Comparison of ENCODE assay signal across 8 mouse cellular contexts in the genomic region with DNA sequence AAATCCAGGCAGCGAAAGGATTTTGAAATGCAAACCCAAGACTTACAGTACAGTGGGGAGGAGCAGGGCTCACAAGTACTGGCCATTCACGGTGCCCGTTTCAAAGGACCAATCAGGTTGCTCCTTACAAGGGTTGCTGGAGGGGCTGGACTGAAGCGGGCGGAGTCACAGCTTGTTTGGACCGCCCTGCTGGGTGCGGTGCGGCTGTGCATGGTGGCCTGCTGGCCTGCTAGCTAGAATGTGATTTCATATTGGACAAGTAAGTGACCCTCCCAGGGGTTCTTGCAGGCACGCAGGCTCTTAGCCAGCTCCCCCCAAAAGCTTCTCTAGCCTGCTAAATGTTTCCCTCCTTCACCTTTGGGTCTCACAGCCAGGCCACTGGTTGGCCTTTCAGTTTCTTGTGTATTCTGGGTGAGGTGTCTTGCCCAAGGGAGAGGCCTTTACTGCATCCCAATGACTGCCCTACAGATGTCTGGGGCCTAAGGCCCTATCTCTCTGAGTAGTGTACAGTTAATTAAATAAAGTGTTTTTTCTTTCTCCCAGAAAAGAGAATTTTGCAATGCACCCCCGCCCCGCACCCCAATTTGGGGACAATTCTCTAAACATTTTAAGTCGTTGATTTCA. TPM values are rescaled to one million over a fixed set of nuclear protein-coding genes. Genes with fewer than 3 reads are reported as not detected.
A peak's percentile ranks its signal among the peaks of the same experiment; 100 is the strongest.
DNase-seq lines count a peak whose midpoint lies in the region; ATAC-seq lines count a peak whose summit lies in the region.

A gene (plus strand): TSS at position 175 of the 624 bp plus-strand sequence.

- peaks cover 27% of the 10 kb centered on the region for H3K4me1 ChIP-seq in megakaryocyte, embryonic 14.5 days

- H3K9me3 ChIP-seq in megakaryocyte, embryonic 14.5 days: no peaks in the 10 kb centered on the region

- peak within 1 kb of the TSS; percentile 89 for H3K4me3 ChIP-seq in megakaryocyte, embryonic 14.5 days (replicated peaks)

- ATAC-seq in inflammation-experienced regulatory T-cells, adult 6 months: peak; percentile 100

- DNase-seq in adrenal gland, adult 8-10 months: peak; percentile 98
- peak; percentile 89 for DNase-seq in embryo, embryonic 11.5 days (ENCODE audit: low read depth, low spot score)
- peak; percentile 95 for DNase-seq in gastrocnemius, postnatal 25 days
- DNase-seq in left cerebral cortex, adult 9 months (ENCODE audit: low spot score in 2 of 2): peak; percentile 94 to 100
- DNase-seq in right cerebral cortex, adult 2 months (ENCODE audit: low spot score in 2 of 2): peak; percentile 99
- peak; percentile 92 for DNase-seq in urinary bladder, postnatal 10 days (ENCODE audit: low spot score)

- no peaks in the 10 kb centered on the region for H3K27me3 ChIP-seq in megakaryocyte, embryonic 14.5 days (replicated peaks)

- H3K36me3 ChIP-seq in megakaryocyte, embryonic 14.5 days (replicated peaks; ENCODE audit: low read length): no peaks in the 10 kb centered on the region

RNA-seq across cellular contexts. Expression of the gene that starts here (rescaled TPM):
- 10 to 100 TPM; 57.0 to 86.3 (median 73.5) TPM for total RNA-seq in adrenal gland, adult 8-10 months (2022)
- total RNA-seq in gastrocnemius, postnatal 25 days (2021): 1 to 10 TPM; 5.6 to 7.1 TPM
- polyA plus RNA-seq in inflammation-experienced regulatory T-cells, adult 6 months (2017; shearing (Covaris generic)): 1 to 10 TPM in 2 of 3 experiments, under 1 TPM in 1; 0.96 to 6.5 (median 3.8) TPM
- 0.96 TPM in 1 of 2 replicates, not detected in the other for polyA plus RNA-seq in megakaryocyte, embryonic 14.5 days (2012; ENCODE audit: insufficient read depth, low replicate concordance)

Comparison
In these comparisons a context has a peak if more than half of its experiments do, and no peak if none do; other contexts are left out.
1. Peak in every context shown above with its lines: DNase-seq, ATAC-seq and H3K4me3 ChIP-seq.
2. RNA of the gene that starts here (total RNA-seq): 57.0 to 86.3 TPM in adrenal gland, adult 8-10 months; 5.6 to 7.1 TPM in gastrocnemius, postnatal 25 days; every median in the first group is over 4 times any median in the second.